Mouse (Mus musculus) heart, embryonic 16.5 days (tissue): ENCODE results near the gene Ccr4. TPM values are rescaled to one million over a fixed set of nuclear protein-coding genes. Genes with fewer than 3 reads are reported as not detected.

Experiments used
- ATAC-seq: fragments of 200-750 bp; cut with Nextera tagmentation; replicated peaks from 2 replicates; pipeline ENCODE4 v1.8.0; 2017; ENCODE audit warnings: moderate number of reproducible peaks; ENCODE audit not compliant: insufficient read depth, low FRiP score; ENCODE audit errors: extremely low read depth
- H3K27ac ChIP-seq: fragments of 300-500 bp; sonication (generic); 2 replicates; pipeline ENCODE4 v1.5.1; 2014; ENCODE audit warnings: mild to moderate bottlenecking, low read length, control low read depth, moderate library complexity
- H3K27me3 ChIP-seq: fragments of 300-500 bp; sonication (generic); 2 replicates; pipeline ENCODE4 v1.6.1; 2014; ENCODE audit warnings: low read length, mixed read lengths; ENCODE audit not compliant: control insufficient read depth, insufficient read depth
- H3K36me3 ChIP-seq: fragments of 300-500 bp; sonication (generic); 2 replicates; pipeline ENCODE4 v1.6.1; 2014; ENCODE audit not compliant: control insufficient read depth, insufficient read depth
- H3K4me1 ChIP-seq: fragments of 300-500 bp; sonication (generic); 2 replicates; pipeline ENCODE4 v1.6.1; 2014; ENCODE audit warnings: low read length, mixed read lengths; ENCODE audit not compliant: control insufficient read depth, insufficient read depth
- H3K4me2 ChIP-seq: fragments of 300-500 bp; sonication (generic); 2 replicates; pipeline ENCODE4 v1.6.1; 2014; ENCODE audit warnings: low read depth, mild to moderate bottlenecking, control low read depth, low read length
- H3K4me3 ChIP-seq: fragments of 300-500 bp; sonication (generic); 2 replicates; pipeline ENCODE4 v1.5.1; 2014; ENCODE audit warnings: mild to moderate bottlenecking, control low read depth, low read length
- H3K9ac ChIP-seq: fragments of 300-500 bp; sonication (generic); 2 replicates; pipeline ENCODE4 v1.6.1; 2014; ENCODE audit warnings: low read length, control low read depth
- H3K9me3 ChIP-seq: fragments of 300-500 bp; sonication (generic); replicated peaks from 2 replicates; pipeline ENCODE4 v1.6.1; 2016; ENCODE audit warnings: low read length; ENCODE audit not compliant: control insufficient read depth
- WGBS: fragments of 180-500 bp; shearing (Covaris S2); extraction: QIAGEN DNeasy Blood & Tissue Kit; methylation state at CpG from one replicate; pipeline ENCODE4 v1.1.7; 2014; 5-methylcytosine and 5-hydroxymethylcytosine counted together
- polyA plus RNA-seq: library from polyadenylated mRNA; unstranded; fragments of >200 nt; fragmentation: Nextera tagmentation; extraction: Ambion mirVana; gene quantifications from 2 replicates; pipeline ENCODE4 v1.2.1, GENCODE M21; 2015

The Ccr4 gene
- polyA plus RNA-seq, 1 experiment from 2014 or later, result 0.87 TPM

GRCm38 (mm10) chr9:114498218-114498617 lies 6.5 kb downstream of the Ccr4 start:
- no peaks in the 10 kb centered on the region; the same call in 1 of the 2 replicates for H3K9me3 ChIP-seq
- H3K4me2 ChIP-seq, result peak overlapping the region; percentile 43; the same call in 1 of the 2 replicates
- H3K27me3 ChIP-seq, result peaks cover 5% of the 10 kb centered on the region
- no peak overlapping the region for H3K9ac ChIP-seq
- ATAC-seq, result peak; percentile 35; the same call in 1 of the 2 replicates
- no peak overlapping the region for H3K27ac ChIP-seq
- H3K4me1 ChIP-seq, result no peaks in the 10 kb centered on the region
- H3K4me3 ChIP-seq, result no peak overlapping the region
- no peaks in the 10 kb centered on the region for H3K36me3 ChIP-seq
- 6% methylated on average over 11 of the region's 11 CpGs for whole genome bisulfite sequencing

- H3K4me1 ChIP-seq, result no peaks in the 10 kb centered on the region
- H3K27ac ChIP-seq, result no peak overlapping the region
- no peaks in the 10 kb centered on the region for H3K36me3 ChIP-seq
- 71% methylated on average over 7 of the region's 7 CpGs for WGBS
- ATAC-seq, result no peak
- H3K4me2 ChIP-seq, result peak overlapping the region; percentile 12; the same call in 1 of the 2 replicates
- no peak overlapping the region for H3K4me3 ChIP-seq
- peaks cover 5% of the 10 kb centered on the region for H3K27me3 ChIP-seq
- no peak overlapping the region for H3K9ac ChIP-seq
- no peaks in the 10 kb centered on the region; the same call in 1 of the 2 replicates for H3K9me3 ChIP-seq
Observed at GRCm38 (mm10) chr9:114496469-114496868, 8.2 kb downstream of the Ccr4 start.

- no peak overlapping the region for H3K4me2 ChIP-seq
Observed at GRCm38 (mm10) chr9:114487481-114488258, 17.0 kb downstream of the Ccr4 start.

GRCm38 (mm10) chr9:114486808-114487207 lies 17.9 kb downstream of the Ccr4 start:
- Histone ChIP-seq H3K9me3 (no peaks in the 10 kb centered on the region), H3K4me3 (no peak overlapping the region), H3K27me3 (no peaks in the 10 kb centered on the region), H3K4me2 (no peak overlapping the region), H3K9ac (no peak overlapping the region), H3K27ac (no peak overlapping the region), H3K4me1 (no peaks in the 10 kb centered on the region), H3K36me3 (no peaks in the 10 kb centered on the region)
- 77% methylated on average over 4 of the region's 4 CpGs for WGBS
- ATAC-seq, result no peak

More at GRCm38 (mm10) chr9:114487481-114488258, 17.0 kb downstream of the Ccr4 start:
- Histone ChIP-seq H3K4me1 (no peaks in the 10 kb centered on the region), H3K9me3 (no peaks in the 10 kb centered on the region), H3K4me3 (no peak overlapping the region), H3K36me3 (no peaks in the 10 kb centered on the region), H3K27ac (no peak overlapping the region), H3K27me3 (no peaks in the 10 kb centered on the region), H3K9ac (no peak overlapping the region)
- 76% methylated on average over 23 of the region's 23 CpGs for WGBS
- 0 out of 2 replicates have a peak, but pooled peaks have one; percentile 14 for ATAC-seq

DNA sequence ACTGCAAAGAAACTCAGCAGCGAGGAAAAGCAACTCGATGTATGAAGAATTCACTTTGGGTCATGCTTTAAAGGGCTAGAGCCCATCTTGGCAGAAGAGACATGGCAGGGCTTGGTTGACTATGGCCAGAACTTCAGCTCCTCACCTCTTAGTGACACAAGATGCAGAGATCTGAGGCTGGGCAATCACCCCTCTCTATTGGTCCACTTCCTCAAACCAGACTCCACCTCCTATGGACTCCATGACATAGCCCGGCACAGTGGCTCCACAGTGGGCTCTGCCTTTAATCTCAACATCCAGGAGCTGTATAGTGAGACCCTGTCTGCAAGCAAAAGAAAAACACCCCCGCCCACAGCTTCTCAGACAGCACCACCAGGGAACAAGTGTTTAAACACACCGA lies 19.9 kb downstream of the Ccr4 start:
- WGBS, result 75% methylated on average over 5 of the region's 5 CpGs

DNA sequence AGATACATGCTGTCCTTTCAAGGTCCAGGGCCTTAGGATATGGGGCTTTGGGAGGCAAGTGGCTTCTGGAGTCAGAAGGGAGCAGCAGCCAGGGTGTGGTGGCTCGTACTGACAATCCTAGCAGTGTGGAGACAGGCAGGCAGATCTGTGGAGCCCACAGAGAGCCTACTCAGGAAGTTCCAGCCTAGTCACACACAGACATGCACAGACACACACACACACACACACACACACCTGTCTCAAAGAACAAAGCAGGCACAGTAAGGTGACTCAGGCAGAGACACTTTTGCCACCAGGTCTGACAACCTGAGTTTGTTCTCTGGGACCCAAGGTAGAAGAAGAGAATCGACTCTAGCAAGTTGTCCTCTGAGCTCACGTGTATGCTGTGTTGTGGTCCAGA lies 23.8 kb downstream of the Ccr4 start:
- Histone ChIP-seq H3K4me1 (no peaks in the 10 kb centered on the region), H3K36me3 (no peaks in the 10 kb centered on the region), H3K9me3 (no peaks in the 10 kb centered on the region), H3K27ac (no peak overlapping the region), H3K4me3 (no peak overlapping the region), H3K4me2 (no peak overlapping the region), H3K27me3 (no peaks in the 10 kb centered on the region), H3K9ac (no peak overlapping the region)
- no peak for ATAC-seq
- 75% methylated on average over 3 of the region's 3 CpGs for WGBS

More for the DNA sequence above, 19.9 kb downstream of the Ccr4 start:
- no peak overlapping the region for H3K4me3 ChIP-seq
- ATAC-seq, result no peak
- H3K27ac ChIP-seq, result no peak overlapping the region
- no peaks in the 10 kb centered on the region for H3K4me1 ChIP-seq
- H3K36me3 ChIP-seq, result no peaks in the 10 kb centered on the region
- H3K4me2 ChIP-seq, result no peak overlapping the region
- no peaks in the 10 kb centered on the region for H3K27me3 ChIP-seq
- H3K9ac ChIP-seq, result no peak overlapping the region
- H3K9me3 ChIP-seq, result no peaks in the 10 kb centered on the region

- ATAC-seq, result no peak
- Histone ChIP-seq H3K27me3 (no peaks in the 10 kb centered on the region), H3K27ac (no peak overlapping the region), H3K4me3 (no peak overlapping the region), H3K36me3 (no peaks in the 10 kb centered on the region), H3K4me2 (no peak overlapping the region), H3K9me3 (no peaks in the 10 kb centered on the region), H3K9ac (no peak overlapping the region), H3K4me1 (no peaks in the 10 kb centered on the region)
- WGBS, result 89% methylated on average over 9 of the region's 9 CpGs
Observed at GRCm38 (mm10) chr9:114477019-114477418, 27.7 kb downstream of the Ccr4 start.

DNA sequence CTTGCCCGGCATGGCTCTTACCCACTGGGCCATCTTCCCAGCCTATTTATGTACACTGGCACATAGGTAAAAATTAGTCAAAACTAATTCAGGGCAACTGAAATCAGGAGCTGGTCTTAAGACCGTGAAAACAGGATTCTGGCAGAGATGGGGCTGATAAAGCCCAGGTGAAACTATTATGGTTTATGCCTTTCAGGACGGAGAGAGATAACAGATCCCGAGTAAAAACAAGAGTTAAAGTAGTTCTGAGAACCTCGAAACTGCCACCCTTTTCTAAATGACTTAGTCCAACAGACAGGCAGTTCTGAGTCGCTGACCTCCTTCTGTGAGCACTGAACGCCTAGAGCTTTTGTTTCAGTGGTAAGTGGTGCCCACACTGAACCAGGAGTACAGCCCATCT lies 32.8 kb downstream of the Ccr4 start:
- peaks cover 3% of the 10 kb centered on the region; the same call in 1 of the 2 replicates for H3K9me3 ChIP-seq
- H3K4me2 ChIP-seq, result no peak overlapping the region
- 83% methylated on average over 7 of the region's 7 CpGs for WGBS
- H3K4me1 ChIP-seq, result no peaks in the 10 kb centered on the region
- no peak overlapping the region for H3K9ac ChIP-seq
- no peak overlapping the region for H3K4me3 ChIP-seq
- no peaks in the 10 kb centered on the region for H3K27me3 ChIP-seq
- no peak overlapping the region for H3K27ac ChIP-seq
- no peak for ATAC-seq
- peaks cover 5% of the 10 kb centered on the region for H3K36me3 ChIP-seq

GRCm38 (mm10) chr9:114468701-114469100 lies 36.0 kb downstream of the Ccr4 start:
- no peak overlapping the region for H3K27ac ChIP-seq

More at GRCm38 (mm10) chr9:114468701-114469100, 36.0 kb downstream of the Ccr4 start:
- WGBS, result 92% methylated on average over 4 of the region's 4 CpGs
- Histone ChIP-seq H3K4me2 (no peak overlapping the region), H3K4me1 (no peaks in the 10 kb centered on the region), H3K36me3 (peaks cover 15% of the 10 kb centered on the region), H3K9me3 (peaks cover 3% of the 10 kb centered on the region; the same call in 1 of the 2 replicates), H3K9ac (no peak overlapping the region), H3K27me3 (no peaks in the 10 kb centered on the region), H3K4me3 (no peak overlapping the region)
- ATAC-seq, result no peak
